Mouse (Mus musculus): ENCODE data around the gene Shoc2. TPM values are rescaled to one million over a fixed set of nuclear protein-coding genes. Genes with fewer than 3 reads are reported as not detected.

The Shoc2 gene
- total RNA-seq, 2 experiments from 2014 or later = 50.1 to 50.3 TPM

DNA sequence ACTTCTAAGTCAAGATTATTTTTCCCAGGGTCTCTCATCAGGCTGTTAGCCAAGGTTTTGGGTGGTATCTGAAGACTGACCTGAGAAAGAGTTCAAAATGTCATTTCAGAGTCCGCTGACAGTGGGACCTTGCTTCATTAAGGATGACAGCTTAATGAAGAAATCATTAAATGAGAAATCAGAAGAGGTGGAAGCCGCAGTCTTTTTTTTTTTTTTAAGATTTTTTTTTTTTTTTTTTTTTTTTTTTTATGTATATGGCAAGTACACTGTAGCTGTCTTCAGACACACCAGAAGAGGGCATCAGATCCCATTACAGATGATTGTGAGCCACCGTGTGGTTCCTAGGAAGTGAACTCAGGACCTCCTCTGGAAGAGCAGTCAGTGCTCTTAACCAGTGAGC is 49.8 kb downstream of the Shoc2 start:
- Histone ChIP-seq H3K4me3 (no peak overlapping the region), H3K27ac (no peak overlapping the region)
- DNase-seq (ENCODE audit: low spot score in 2 of 2) = no peak
- peak; percentile 22 for TF ChIP-seq CTCF (conservative IDR thresholded peaks at IDR 0.05)

DNA sequence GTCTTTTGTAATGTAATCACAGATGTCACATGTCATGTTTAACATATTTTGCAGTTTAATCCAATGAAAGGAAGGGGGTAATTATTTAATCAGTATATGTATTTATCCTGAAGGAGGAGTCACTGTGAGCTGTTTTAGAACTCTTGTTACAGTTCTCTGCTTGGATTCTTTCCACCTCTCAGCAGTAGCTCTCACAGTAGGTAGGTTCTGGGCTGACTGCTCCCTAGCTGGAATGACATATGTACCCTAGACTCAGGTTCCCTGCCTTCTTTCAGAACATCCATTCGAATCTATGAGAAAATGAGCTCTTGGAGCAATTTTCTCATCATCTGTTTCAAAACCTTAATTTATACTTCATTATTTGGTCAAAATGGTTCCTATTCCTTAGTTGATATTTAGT is 50.2 kb downstream of the Shoc2 start:
- H3K27ac ChIP-seq = no peak overlapping the region
- no peak overlapping the region for H3K4me3 ChIP-seq
- no peak for DNase-seq (ENCODE audit: low spot score in 2 of 2)
- no peak for TF ChIP-seq CTCF (conservative IDR thresholded peaks at IDR 0.05)

DNA sequence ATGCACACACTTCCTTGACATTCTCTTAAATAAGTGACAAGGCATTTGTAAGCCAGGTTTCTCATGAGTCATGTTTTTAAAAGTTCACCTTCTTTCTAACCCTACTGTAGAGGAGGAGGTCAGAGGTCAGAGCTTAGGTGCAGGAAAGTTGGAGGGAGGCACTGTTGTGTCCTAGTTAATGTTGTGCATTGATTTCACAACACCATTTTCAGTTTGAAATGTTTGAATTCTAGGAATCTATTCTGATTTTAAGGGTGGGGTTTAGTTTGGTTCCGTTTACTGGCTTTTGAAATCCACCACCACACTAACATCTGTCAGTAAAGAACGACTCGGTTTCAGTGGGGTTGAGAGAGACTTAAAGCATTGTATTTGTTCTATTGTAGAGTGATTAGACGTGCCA is 66.9 kb downstream of the Shoc2 start:
- no peak for TF ChIP-seq CTCF (conservative IDR thresholded peaks at IDR 0.05)
- Histone ChIP-seq H3K4me3 (no peak overlapping the region), H3K27ac (no peak overlapping the region)
- DNase-seq (ENCODE audit: low spot score in 2 of 2) = no peak

DNA sequence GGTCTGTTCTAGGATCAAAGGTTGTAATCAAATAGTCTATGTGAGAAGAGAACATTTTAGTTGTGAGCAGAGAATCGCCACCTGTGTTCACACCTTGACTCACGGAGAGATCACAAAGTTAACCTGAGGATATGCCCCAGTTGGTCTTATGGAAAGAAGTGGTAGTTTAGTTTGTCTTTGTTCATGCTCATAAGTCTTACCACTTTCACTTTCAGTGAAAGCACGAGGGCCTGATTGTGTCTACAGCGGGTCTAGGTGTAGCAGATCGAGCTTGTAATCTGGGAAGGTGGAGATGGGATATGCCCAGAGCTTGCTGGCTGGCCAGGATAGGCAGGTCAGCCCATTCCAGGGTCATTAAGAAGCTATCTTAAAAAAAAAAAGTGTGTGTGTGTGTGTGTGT is 70.9 kb downstream of the Shoc2 start:
- Histone ChIP-seq H3K4me3 (no peak overlapping the region), H3K27ac (no peak overlapping the region)
- TF ChIP-seq CTCF (conservative IDR thresholded peaks at IDR 0.05) = no peak
- DNase-seq (ENCODE audit: low spot score in 2 of 2) = no peak

DNA sequence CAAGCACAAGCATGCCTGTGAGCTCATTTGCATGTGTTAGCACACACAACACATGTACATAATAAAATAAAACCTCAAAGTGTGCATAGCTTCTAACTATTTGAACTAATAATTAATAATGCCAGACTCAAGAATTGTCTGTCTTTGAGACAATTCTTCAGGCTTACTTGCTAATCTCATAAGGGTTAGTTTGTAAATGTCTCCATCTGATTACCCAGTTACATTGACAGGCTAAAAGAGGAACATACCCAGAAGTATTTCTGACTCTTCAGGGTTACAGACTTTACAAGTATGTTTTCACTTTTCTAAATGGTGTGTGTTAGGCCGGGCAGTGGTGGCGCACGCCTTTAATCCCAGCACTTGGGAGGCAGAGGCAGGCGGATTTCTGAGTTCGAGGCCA is 71.4 kb downstream of the Shoc2 start:
- no peak for DNase-seq (ENCODE audit: low spot score in 2 of 2)
- TF ChIP-seq CTCF (conservative IDR thresholded peaks at IDR 0.05) = no peak
- no peak overlapping the region for H3K27ac ChIP-seq
- no peak overlapping the region for H3K4me3 ChIP-seq

DNA sequence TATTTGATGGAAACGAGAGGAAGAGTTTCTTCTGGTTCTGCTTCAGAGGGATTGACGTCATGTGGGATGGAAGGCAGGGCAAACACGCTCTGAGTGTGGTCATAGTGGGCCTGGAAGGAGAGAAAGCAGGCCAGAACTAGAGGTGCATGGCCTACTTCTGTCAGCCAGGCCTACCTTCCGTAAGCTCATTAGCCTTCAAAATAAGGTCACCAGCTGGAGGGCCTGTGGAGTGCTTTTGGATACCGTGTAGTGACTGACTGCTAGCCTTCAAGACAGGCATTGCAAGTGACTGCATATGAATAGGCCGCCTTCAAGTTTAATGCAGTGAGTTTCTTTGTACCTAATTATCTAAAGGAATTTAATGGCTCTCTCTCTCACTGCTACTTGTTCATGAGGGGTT is 91.0 kb downstream of the Shoc2 start:
- H3K4me3 ChIP-seq = no peak overlapping the region
- no peak for DNase-seq (ENCODE audit: low spot score in 2 of 2)
- no peak for TF ChIP-seq CTCF (conservative IDR thresholded peaks at IDR 0.05)
- H3K27ac ChIP-seq = no peak overlapping the region

DNA sequence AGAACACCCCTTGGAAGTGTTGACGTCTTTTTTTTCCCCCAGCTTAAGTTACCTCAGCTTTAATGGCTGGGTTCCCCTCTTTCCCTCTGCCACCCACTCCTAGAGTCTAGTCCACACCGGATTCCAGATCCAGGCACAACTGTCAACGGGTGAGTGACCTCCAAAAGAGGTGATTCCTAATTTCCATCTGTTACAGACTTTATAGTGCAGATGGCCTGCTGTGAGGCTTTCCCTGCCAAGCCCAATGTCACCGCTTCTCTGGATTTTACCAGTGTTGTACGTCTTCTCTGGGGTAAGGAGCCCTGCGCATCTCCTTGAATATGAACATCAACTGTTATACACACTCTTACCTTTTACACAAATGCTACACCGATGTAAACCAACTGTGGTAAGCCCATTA is 95.3 kb downstream of the Shoc2 start:
- no peak overlapping the region for H3K4me3 ChIP-seq

DNA sequence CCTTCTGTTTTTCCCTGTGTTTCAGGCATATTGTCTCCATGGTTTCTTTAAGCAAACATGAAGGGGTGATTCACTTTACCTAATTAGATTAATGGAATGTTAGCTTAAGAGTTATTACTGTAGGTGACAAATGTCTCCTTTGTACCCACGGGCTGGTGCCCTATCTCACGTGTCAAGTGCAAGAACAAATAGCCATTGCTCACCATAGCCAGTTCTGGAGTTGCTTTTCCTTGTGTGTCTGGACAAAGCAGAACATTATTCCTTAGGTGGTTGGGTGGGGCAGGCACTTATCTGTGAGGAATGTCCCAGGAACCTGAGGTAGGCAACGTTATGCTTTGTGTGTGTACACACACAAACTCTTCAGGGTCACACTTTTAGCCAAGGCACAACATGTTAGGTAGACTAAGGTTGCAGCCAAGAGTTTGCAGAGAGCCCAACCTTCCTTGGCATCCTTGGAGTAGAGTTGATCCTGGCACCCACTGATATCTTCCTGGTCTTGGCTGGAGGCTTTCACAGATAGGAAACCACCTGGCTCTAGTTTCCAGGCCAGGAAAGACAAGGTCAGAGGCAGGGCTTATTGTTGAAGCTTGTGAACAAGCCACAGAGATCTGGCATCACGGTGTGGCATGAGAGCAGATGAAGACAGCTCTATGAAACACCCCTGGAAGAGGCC is 96.4 kb downstream of the Shoc2 start:
- DNase-seq (ENCODE audit: low spot score in 2 of 2) = no peak
- Histone ChIP-seq H3K27ac (no peak overlapping the region), H3K4me3 (no peak overlapping the region)
- TF ChIP-seq CTCF (conservative IDR thresholded peaks at IDR 0.05) = no peak

More for the DNA sequence above, 95.3 kb downstream of the Shoc2 start:
- no peak overlapping the region for H3K27ac ChIP-seq
- DNase-seq (ENCODE audit: low spot score in 2 of 2) = no peak
- TF ChIP-seq CTCF (conservative IDR thresholded peaks at IDR 0.05) = no peak

DNA sequence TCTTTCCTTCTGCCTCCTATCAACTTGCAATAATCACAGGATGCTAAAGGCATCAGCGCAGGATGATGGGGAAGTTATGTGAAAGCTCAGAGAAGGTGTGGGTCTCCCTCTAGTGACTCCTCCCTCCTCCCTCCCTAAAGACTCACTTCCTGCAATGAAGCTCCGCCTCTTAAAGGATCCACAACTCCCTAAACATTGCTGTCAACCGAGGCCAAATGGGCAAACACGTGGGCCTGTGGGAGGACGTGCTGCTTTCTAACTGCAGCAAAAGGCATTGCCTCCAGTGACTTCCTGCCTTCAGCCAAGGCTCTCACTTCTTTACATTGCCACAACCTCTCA is 96.9 kb downstream of the Shoc2 start:
- H3K4me3 ChIP-seq = no peak overlapping the region
- DNase-seq (ENCODE audit: low spot score in 2 of 2) = no peak
- H3K27ac ChIP-seq = no peak overlapping the region
- TF ChIP-seq CTCF (conservative IDR thresholded peaks at IDR 0.05) = no peak

DNA sequence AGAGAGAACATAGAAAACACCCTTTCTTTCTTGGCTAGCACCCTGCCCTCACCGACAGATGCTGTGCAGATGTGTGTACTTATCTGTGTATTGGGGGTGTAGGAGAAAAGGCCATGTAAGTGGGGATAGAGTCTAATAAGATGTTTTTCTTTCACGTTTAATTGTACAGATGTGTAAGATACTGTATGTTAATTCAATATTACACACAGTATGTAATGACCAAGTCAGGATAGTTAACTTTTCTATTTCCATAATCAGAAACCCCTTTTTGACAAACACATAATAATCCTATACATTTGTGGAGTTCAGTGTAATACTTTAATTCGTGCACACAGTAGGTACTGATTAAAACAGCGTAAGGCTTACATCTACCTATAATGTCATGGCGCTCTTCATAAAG is 99.7 kb downstream of the Shoc2 start, which contains the start of gene Adra2a:
TSS of gene Adra2a (plus strand) at position 301 of the 400 bp plus-strand sequence.
- H3K4me3 ChIP-seq = peak within 1 kb of the TSS; percentile 76
- no peak for DNase-seq (ENCODE audit: low spot score in 2 of 2)
- peak within 1 kb of the TSS; percentile 83 for H3K27ac ChIP-seq
- TF ChIP-seq CTCF (conservative IDR thresholded peaks at IDR 0.05) = no peak

DNA sequence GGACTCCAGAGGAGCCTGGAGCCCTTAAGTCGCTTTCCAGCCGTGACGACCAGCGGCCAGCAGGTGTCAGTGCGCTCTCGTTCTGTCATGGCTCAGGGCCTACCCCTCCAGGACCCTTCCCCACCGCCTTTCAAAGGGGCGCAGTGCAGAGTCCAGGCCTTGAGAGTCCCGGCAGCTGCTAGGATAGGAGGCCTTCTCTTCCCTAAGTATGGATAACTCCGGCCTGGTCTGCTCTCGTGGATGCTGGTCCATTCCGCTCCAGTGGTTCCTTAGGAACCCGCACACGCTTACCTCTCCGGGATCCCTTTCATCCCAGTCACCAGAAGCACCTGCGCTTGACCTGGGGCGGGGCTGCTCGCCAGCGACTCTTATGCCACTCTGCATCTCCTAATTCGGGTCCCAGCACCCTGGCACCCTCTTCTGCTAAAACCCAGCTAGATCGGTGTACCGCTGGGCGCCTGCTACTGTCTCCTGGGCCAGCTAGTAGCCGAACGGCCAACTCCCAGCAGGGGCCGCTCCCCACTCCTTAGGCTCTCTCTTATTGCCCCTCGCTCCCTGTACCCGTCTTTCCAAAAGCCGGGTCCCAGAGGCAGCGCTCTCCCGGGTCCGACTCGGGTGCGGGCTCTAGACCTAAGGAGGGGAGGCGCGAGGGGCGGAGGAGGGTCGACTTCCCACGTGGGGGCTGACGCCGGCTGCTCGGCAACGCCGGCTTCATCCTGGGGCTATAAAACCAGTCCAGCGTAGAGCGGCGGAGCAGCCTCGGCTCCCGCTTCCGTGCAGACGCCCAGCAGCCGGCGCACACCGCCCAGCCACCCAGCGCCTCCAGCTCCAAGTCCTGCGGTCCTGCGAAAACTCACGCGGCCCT is 100.6 kb downstream of the Shoc2 start:
- peak overlapping the region; percentile 76 for H3K4me3 ChIP-seq
- DNase-seq (ENCODE audit: low spot score in 2 of 2) = peak; percentile 74 to 75
- TF ChIP-seq CTCF (conservative IDR thresholded peaks at IDR 0.05) = peak; percentile 73
- peak overlapping the region; percentile 83 for H3K27ac ChIP-seq

DNA sequence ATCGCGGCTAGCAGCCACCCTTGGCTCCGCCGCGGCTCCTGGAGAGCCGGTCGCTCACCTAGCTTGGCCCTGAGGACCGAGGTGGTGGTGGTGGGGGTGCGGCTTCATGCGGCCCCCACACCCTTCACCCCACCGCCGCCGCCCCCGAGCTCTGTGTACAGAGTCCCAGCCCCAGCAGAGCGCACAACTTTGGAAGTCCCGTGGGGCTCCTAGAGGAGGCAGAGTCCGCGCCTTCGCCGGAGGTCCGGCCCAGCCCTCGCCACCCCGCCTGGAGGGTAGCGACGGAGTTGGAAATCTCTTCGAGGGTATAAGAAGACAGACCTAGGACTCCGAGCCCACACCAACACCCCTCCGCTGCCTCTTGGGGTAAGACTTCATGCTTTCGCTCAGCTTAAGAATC is 101.3 kb downstream of the Shoc2 start:
- peak overlapping the region; percentile 83 for H3K27ac ChIP-seq
- DNase-seq (ENCODE audit: low spot score in 2 of 2) = no peak
- no peak for TF ChIP-seq CTCF (conservative IDR thresholded peaks at IDR 0.05)
- peak overlapping the region; percentile 76 for H3K4me3 ChIP-seq

DNA sequence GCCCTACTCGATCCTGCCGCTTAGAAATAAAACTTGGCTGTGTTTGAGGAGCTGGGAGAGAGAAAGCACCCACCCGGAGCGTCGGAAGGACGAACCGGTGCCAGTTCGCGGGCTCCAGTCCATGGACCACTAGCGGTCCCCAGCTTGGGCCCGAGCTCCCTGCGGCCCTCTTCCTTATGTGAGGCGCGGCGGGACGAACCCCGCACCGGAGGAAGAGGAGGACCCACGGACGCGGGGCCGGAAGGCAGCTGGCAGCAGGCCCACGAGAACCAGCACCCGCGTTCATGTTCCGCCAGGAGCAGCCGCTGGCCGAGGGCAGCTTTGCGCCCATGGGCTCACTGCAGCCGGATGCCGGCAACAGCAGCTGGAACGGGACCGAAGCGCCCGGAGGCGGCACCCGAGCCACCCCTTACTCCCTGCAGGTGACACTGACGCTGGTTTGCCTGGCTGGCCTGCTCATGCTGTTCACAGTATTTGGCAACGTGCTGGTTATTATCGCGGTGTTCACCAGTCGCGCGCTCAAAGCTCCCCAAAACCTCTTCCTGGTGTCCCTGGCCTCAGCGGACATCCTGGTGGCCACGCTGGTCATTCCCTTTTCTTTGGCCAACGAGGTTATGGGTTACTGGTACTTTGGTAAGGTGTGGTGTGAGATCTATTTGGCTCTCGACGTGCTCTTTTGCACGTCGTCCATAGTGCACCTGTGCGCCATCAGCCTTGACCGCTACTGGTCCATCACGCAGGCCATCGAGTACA is 102.0 kb downstream of the Shoc2 start:
- H3K4me3 ChIP-seq = peak overlapping the region; percentile 76
- DNase-seq (ENCODE audit: low spot score in 2 of 2) = no peak
- peak overlapping the region; percentile 83; the same call in 1 of the 2 replicates for H3K27ac ChIP-seq
- TF ChIP-seq CTCF (conservative IDR thresholded peaks at IDR 0.05) = no peak

All from layer of hippocampus, adult 2 months (tissue).